Mouse (Mus musculus) megakaryocyte-erythroid progenitor cell, adult 5-6 weeks (primary cell): ENCODE results near the gene Gm6020. TPM values are rescaled to one million over a fixed set of nuclear protein-coding genes. Genes with fewer than 3 reads are reported as not detected.

ENCODE experiments used
- total RNA-seq, 2 experiments: library from RNA; stranded (forward) in 1 of 2; stranded (reverse) in 1 of 2; fragments of 200-1000, 215-1000 nt in 1 of 2; fragments of >200 nt in 1 of 2; fragmentation: Nextera tagmentation in 1 of 2; gene quantifications; 2 replicates each; pipeline ENCODE4 v1.2.3; 2014 to 2017

Gm6020 gene
- total RNA-seq, 2 experiments from 2014 or later = not detected

Other genes starting within 250 kb of the Gm6020 start
- gene Zfp950, start 43.0 kb upstream of the Gm6020 start, total RNA-seq (2014; fragmentation: Nextera tagmentation) = 34.4 and 40.7 TPM in 2 replicates
- 27.7 and 48.3 TPM in 2 replicates for gene Zfp950, start 43.0 kb upstream of the Gm6020 start, total RNA-seq (2017)
- gene Gm7102, start 7.6 kb upstream of the Gm6020 start, total RNA-seq (2014; fragmentation: Nextera tagmentation) = 1.1 TPM in 1 of 2 replicates, not detected in the other
- gene Gm7102, start 7.6 kb upstream of the Gm6020 start, total RNA-seq (2017) = not detected in 2 replicates
- gene Csf2ra, start 44.5 kb downstream of the Gm6020 start, total RNA-seq (2014; fragmentation: Nextera tagmentation) = 27.9 and 37.1 TPM in 2 replicates
- 6.1 and 16.6 TPM in 2 replicates for gene Csf2ra, start 44.5 kb downstream of the Gm6020 start, total RNA-seq (2017)
- gene Gm21060, start 113.2 kb downstream of the Gm6020 start, total RNA-seq (2014; fragmentation: Nextera tagmentation) = not detected in 2 replicates
- gene Gm21060, start 113.2 kb downstream of the Gm6020 start, total RNA-seq (2017) = not detected in 2 replicates